Mouse (Mus musculus): ENCODE data around the gene Pdilt.
"Not testable (repeated sequence)": the region's sequence is repeated elsewhere in the genome, so short reads cannot be mapped to it uniquely, and the experiment has no call there.

Gene Pdilt

GRCm38 (mm10) chr7:119523389-119523788 lies at the start of gene Pdilt:
TSS of gene Pdilt (minus strand) at chr7:119523489.
- DNase-seq (ENCODE audit: low spot score in 2 of 2), result no peak

DNA sequence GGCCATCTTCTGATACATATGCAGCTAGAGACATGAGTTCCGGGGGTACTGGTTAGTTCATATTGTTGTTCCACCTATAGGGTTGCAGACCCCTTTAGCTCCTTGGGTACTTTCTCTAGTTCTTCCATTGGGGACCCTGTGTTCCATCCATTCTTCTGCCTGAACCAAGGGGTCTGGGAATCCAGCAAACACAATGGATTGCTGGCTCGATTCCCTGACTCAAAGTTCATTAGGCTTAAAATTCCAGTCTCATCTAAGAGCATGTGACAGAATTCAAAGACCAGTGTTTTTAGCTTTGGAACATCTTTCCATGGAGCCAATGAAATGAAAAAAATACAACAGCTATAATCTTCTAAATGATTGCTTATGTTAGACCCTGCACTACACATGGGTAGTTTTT lies 39.2 kb upstream of the Pdilt start:
- not testable (repeated sequence) for DNase-seq (ENCODE audit: low spot score in 2 of 2)

GRCm38 (mm10) chr7:119561441-119561840 lies 38.2 kb upstream of the Pdilt start:
- DNase-seq (ENCODE audit: low spot score in 2 of 2), result no peak

GRCm38 (mm10) chr7:119560452-119560835 lies 37.2 kb upstream of the Pdilt start:
- no peak for DNase-seq (ENCODE audit: low spot score in 2 of 2)

- no peak for DNase-seq (ENCODE audit: low spot score in 2 of 2)
Measured at GRCm38 (mm10) chr7:119559789-119560451, 36.6 kb upstream of the Pdilt start.

GRCm38 (mm10) chr7:119554040-119554439 lies 30.8 kb upstream of the Pdilt start, which contains the start of gene Acsm2:
TSS of gene Acsm2 (plus strand) at chr7:119554340.
- no peak for DNase-seq (ENCODE audit: low spot score in 2 of 2)

- no peak for DNase-seq (ENCODE audit: low spot score in 2 of 2)
Measured at GRCm38 (mm10) chr7:119550471-119551222, 27.4 kb upstream of the Pdilt start.

- DNase-seq (ENCODE audit: low spot score in 2 of 2), result no peak
Measured at GRCm38 (mm10) chr7:119545572-119545971, 22.3 kb upstream of the Pdilt start.

DNA sequence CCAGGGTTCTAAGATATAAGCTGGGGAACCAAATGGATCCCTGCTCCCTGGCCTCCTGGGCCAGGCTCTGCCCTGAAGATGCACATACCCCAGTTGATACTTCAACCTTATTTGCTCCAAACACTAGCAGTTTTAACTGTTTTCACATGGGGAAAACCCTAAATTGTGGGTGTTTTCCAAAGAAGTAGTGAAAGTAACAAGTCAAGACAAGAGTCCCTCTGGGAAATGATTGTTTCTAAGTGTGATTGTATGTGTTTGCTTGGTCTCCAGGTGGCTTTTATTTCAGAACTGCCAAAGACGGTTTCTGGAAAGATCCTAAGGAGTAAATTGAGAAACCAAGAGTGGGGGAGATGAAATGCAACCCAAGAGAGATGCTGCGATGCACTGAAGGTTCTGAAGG lies 19.2 kb upstream of the Pdilt start:
- DNase-seq (ENCODE audit: low spot score in 2 of 2), result no peak

DNA sequence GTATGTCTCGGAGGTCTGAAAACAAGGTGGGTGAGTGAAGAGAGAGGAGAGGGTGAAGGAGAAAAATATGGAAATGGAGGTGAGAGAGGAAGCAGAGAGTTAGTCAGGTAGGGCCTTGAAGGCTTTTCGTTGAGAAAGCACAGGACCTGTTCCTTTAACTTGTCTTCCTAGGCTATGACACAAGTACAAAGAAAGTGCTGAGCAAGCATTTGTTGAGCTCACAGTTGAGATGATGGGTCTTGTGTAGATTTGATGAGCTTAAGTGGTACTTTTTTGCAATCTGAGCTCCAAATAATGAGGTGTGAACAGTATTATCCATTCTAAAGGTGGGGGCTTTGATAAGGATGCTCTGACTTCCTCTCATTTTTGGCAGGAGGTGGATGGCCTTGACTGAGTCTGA lies 11.1 kb upstream of the Pdilt start:
- no peak for DNase-seq (ENCODE audit: low spot score in 2 of 2)

GRCm38 (mm10) chr7:119532924-119533323 lies 9.6 kb upstream of the Pdilt start:
- DNase-seq (ENCODE audit: low spot score in 2 of 2), result no peak

DNA sequence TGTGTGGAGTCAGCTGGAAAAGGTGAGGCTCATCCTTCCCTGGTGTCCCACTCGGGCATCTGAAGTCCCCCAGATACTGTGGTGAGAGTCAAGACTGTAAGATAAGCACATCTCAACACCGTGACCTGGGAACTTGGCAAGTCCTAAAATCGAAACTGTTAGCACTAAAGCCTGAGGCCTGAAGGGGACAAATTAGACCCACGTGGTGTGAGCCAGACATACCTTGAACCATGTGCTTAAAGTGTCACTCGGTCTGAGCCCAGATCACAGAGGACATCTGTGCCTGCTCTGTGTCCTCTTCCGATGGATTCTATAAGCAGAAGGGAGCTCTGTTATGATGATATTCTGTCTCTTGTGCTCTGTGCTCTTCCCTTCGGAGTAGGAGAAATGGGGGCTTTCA lies 5.3 kb upstream of the Pdilt start:
- no peak for DNase-seq (ENCODE audit: low spot score in 2 of 2)

DNA sequence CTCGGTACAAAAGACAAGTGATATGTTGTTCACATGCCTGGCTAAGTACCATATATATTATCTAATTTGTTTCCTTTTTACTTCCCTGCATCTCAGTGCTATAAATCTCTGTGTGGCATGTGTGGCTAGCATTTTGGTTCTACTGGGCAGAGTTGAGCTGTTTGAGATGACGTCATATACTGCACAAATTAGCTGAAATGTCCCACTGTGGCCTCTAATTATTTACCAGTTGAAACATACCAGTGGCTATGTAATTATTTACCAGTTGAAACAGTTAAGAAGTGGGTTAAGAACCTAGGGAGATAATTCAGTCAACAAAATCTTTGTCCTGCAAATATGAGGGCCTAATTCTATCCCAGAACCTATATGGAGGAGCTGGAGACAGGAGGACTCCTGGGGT lies 4.3 kb upstream of the Pdilt start:
- DNase-seq (ENCODE audit: low spot score in 2 of 2), result no peak

DNA sequence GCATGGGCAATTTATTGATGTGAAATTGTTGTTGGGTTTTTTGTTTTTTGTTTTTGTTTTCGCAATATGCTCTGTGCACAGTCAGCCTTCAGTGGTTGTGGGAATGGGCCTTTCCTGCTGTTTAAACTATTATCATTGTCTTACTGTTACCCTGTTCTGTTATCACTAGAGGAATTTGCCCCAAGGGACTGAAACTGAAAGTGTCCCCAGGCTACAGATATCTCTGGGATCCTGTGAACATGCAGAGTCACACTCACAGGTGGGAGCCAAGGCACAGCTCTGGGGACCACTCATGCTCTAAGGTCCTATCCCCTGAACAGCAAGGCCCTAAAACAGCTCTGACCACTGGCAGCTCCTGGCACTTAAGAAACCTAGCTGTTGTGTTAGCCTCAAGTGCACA lies 3.8 kb upstream of the Pdilt start:
- no peak for DNase-seq (ENCODE audit: low spot score in 2 of 2)

DNA sequence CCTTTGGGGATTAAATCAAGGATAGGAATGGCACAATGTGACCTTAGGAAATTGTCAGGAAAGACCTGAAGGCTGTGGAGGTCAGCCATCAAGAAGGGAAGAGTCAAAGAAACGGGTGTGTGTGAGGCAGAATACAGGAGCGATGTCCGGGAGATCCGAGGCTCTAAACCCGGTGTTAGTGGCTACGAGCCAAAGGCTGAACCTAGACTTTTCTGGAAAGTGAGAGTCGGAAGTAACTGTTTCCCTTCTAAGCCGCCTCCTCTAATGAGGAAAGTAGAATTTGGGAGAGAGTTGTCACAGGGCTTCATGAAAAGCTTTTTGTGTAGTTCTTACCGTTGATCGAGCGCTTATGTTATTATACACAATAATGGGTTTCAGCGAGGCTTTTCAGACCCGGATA lies 3.2 kb upstream of the Pdilt start:
- no peak for DNase-seq (ENCODE audit: low spot score in 2 of 2)

DNA sequence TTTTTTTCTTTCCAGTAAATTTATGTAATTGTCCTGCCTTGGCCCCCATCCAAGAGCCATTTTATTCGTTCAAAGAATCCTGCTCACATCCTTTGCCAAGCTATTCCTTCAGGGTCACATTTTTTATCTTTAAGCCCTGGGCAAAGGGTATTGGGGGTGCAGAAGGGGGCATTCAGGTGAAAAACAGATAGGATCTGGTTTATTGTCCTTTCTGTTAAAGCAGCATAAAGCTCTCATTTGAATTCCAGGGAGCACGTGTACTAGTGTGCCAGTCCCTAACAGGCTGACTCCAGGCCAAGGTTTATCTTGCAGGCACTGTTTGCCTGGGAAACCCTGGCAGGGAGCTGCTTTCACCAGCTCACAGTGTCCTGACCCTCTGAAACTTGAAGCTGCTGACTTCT lies 2.6 kb upstream of the Pdilt start:
- peak in 1 of 2 experiments; percentile 25 for DNase-seq (ENCODE audit: low spot score in 2 of 2)

- no peak for DNase-seq (ENCODE audit: low spot score in 2 of 2)
Measured at GRCm38 (mm10) chr7:119522385-119522784, 904 bp downstream of the Pdilt start.

DNA sequence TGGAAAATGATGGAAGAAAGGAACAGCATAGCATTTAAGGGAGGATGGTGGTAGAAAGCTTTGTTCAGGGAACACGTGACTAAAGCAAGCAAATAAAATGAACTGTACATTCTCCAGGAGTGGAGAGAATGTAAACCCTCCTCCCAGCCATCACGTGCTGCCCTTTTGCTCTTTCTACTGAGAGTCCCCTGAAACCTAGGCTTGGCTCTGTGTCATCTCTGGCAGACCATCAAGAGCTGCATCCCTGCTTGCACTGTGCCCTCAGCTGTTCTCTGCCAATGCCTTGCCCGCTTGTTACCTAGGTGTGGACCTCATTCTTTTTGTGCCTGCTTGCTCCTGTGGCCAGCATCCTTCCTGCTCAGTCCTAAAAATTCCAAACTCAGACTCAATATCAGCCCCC lies 1.5 kb downstream of the Pdilt start:
- DNase-seq (ENCODE audit: low spot score in 2 of 2), result no peak

DNA sequence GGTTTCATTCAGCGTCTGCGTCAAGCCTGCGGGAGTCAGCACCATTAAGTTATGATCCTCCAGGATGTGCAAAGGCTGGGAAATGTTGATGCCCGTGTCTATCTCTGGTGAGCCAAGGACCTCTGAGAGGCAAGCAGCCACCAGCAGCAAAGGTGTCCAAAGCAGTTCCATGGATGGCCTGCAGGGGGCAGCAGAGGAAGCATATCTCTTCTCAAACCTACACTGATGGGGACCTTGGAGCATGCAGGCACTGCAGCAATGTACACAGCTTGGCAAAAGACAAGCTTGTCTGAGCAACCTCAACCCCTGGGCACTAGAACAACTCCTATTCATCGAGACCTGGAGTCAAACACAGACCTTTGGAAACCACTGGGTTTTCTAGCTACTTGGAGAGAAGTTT lies 3.6 kb downstream of the Pdilt start:
- peak; percentile 31 to 63 for DNase-seq (ENCODE audit: low spot score in 2 of 2)

GRCm38 (mm10) chr7:119519163-119519562 lies 4.1 kb downstream of the Pdilt start, which contains the start of gene Acsm5:
TSS of gene Acsm5 (plus strand) at chr7:119519463.
- no peak for DNase-seq (ENCODE audit: low spot score in 2 of 2)

- DNase-seq (ENCODE audit: low spot score in 2 of 2), result no peak
Measured at GRCm38 (mm10) chr7:119516272-119516558, 7.1 kb downstream of the Pdilt start.

DNA sequence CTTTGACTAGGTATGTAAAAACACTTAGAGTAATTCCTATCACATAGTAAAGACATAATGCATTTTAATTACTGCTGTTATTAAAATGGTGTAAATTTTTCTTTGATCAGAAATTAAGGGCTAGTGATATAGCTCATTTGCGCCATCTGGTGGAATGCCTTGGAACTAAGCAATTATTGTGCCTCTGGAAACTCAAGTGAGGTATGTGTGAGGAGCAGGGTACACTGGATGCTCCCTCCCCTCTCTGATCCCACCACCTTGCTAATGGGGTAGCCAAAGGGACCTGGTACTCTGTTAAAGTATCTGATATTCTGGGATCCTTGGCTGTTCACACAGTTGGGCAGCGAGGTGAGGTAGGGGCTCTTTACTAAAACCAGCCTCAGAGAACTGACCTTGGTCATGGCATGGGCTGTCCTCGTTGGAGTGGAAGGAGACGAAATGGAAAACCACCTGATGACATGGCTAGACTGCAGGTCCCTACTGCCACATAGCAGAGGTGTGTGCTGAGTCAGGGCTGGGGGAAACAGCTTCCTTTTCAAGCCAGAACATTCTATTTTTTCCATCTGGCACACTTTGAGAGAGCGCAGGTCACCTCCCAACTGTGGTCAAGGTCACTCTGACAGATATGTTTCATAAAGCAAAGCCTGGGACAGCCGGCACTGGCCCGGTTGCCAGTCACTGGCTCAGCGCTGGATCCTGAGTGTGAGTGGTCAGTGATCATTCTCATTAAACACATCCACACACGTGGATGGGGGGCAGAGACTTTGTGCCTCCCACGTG lies 7.6 kb downstream of the Pdilt start:
- DNase-seq (ENCODE audit: low spot score in 2 of 2), result no peak

GRCm38 (mm10) chr7:119513056-119513455 lies 10.2 kb downstream of the Pdilt start:
- DNase-seq (ENCODE audit: low spot score in 2 of 2), result peak in 1 of 2 experiments; percentile 10
